Mouse (Mus musculus) midbrain, embryonic 15.5 days (tissue): ENCODE results near the gene Fgd5. TPM values are rescaled to one million over a fixed set of nuclear protein-coding genes. Genes with fewer than 3 reads are reported as not detected.

ENCODE experiments used
- ATAC-seq: fragments of 200-750 bp; cut with Nextera tagmentation; replicated peaks from 2 replicates; pipeline ENCODE4 v1.8.0; 2017; ENCODE audit warnings: moderate TSS enrichment
- H3K27ac ChIP-seq: fragments of 300-500 bp; sonication (generic); 2 replicates; pipeline ENCODE4 v1.5.1; 2015; ENCODE audit warnings: mild to moderate bottlenecking, inconsistent platforms
- H3K27me3 ChIP-seq: fragments of 300-500 bp; sonication (generic); replicated peaks from 2 replicates; pipeline ENCODE4 v1.6.1; 2015; ENCODE audit warnings: inconsistent platforms
- H3K36me3 ChIP-seq: fragments of 300-500 bp; sonication (generic); replicated peaks from 2 replicates; pipeline ENCODE4 v1.6.1; 2015; ENCODE audit warnings: inconsistent platforms
- H3K4me1 ChIP-seq: fragments of 300-500 bp; sonication (generic); 2 replicates; pipeline ENCODE4 v1.6.1; 2015; ENCODE audit warnings: inconsistent platforms
- H3K4me2 ChIP-seq: fragments of 300-500 bp; sonication (generic); 2 replicates; pipeline ENCODE4 v1.6.1; 2015; ENCODE audit warnings: inconsistent platforms, mild to moderate bottlenecking, moderate library complexity
- H3K4me3 ChIP-seq: fragments of 300-500 bp; sonication (generic); 2 replicates; pipeline ENCODE4 v1.5.1; 2015; ENCODE audit warnings: mild to moderate bottlenecking, inconsistent platforms
- H3K9ac ChIP-seq: fragments of 300-500 bp; sonication (generic); 2 replicates; pipeline ENCODE4 v1.6.1; 2015; ENCODE audit warnings: mild to moderate bottlenecking, inconsistent platforms
- H3K9me3 ChIP-seq: fragments of 300-500 bp; sonication (generic); 2 replicates; pipeline ENCODE4 v1.6.1; 2016; ENCODE audit warnings: inconsistent platforms
- WGBS: fragments of 180-500 bp; shearing (Covaris S2); methylation state at CpG from one replicate; pipeline ENCODE4 v1.1.7; 2015; ENCODE audit warnings: mixed read lengths; 5-methylcytosine and 5-hydroxymethylcytosine counted together
- polyA plus RNA-seq: library from polyadenylated mRNA; unstranded; fragments of >200 nt; fragmentation: Nextera tagmentation; extraction: Ambion mirVana; gene quantifications from 2 replicates; pipeline ENCODE4 v1.2.1, GENCODE M21; 2015

Fgd5 gene
- polyA plus RNA-seq, 1 experiment from 2014 or later, result 10.4 TPM

GRCm38 (mm10) chr6:92013035-92013434 lies 34.4 kb downstream of the Fgd5 start:
- no peaks in the 10 kb centered on the region for H3K9me3 ChIP-seq
- no peak overlapping the region for H3K4me3 ChIP-seq
- no peak for ATAC-seq
- H3K36me3 ChIP-seq, result no peaks in the 10 kb centered on the region
- H3K27ac ChIP-seq, result no peak overlapping the region
- no peak overlapping the region for H3K9ac ChIP-seq
- H3K4me1 ChIP-seq, result no peaks in the 10 kb centered on the region
- no peaks in the 10 kb centered on the region for H3K27me3 ChIP-seq
- 94% methylated on average over 6 of the region's 6 CpGs for WGBS
- no peak overlapping the region for H3K4me2 ChIP-seq

- 82% methylated on average over 3 of the region's 3 CpGs for WGBS
- H3K27ac ChIP-seq, result no peak overlapping the region
- no peak for ATAC-seq
- no peak overlapping the region for H3K9ac ChIP-seq
- no peak overlapping the region for H3K4me2 ChIP-seq
- H3K9me3 ChIP-seq, result no peaks in the 10 kb centered on the region
- H3K4me3 ChIP-seq, result no peak overlapping the region
- H3K27me3 ChIP-seq, result no peaks in the 10 kb centered on the region
- H3K36me3 ChIP-seq, result no peaks in the 10 kb centered on the region
- no peaks in the 10 kb centered on the region for H3K4me1 ChIP-seq
These were observed 34.9 kb downstream of the Fgd5 start for GRCm38 (mm10) chr6:92013620-92014019.

DNA sequence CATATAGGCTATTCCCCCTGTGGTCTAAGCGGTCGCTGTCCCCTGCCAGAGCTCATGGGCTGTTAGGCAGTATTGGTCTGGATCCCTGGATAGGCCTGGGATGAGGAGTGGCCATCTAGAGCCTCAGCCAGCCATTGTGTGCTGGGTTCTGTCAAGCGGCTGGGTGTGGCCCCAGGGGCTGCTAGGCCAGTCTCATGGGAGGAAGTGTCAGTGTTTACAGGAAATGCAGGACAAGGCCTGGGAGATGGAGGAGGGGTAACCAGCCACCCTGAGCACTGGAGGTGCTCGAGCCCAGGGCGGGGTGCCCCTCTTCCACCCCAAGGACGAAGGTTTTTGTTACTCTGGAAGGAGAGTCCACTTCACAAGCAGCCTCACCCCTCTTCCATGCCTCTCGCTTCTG lies 36.3 kb downstream of the Fgd5 start:
- Histone ChIP-seq H3K4me3 (no peak overlapping the region), H3K27ac (no peak overlapping the region), H3K4me2 (no peak overlapping the region), H3K9ac (no peak overlapping the region), H3K9me3 (no peaks in the 10 kb centered on the region), H3K4me1 (no peaks in the 10 kb centered on the region), H3K27me3 (no peaks in the 10 kb centered on the region), H3K36me3 (no peaks in the 10 kb centered on the region)
- 78% methylated on average over 7 of the region's 7 CpGs for WGBS
- no peak for ATAC-seq

DNA sequence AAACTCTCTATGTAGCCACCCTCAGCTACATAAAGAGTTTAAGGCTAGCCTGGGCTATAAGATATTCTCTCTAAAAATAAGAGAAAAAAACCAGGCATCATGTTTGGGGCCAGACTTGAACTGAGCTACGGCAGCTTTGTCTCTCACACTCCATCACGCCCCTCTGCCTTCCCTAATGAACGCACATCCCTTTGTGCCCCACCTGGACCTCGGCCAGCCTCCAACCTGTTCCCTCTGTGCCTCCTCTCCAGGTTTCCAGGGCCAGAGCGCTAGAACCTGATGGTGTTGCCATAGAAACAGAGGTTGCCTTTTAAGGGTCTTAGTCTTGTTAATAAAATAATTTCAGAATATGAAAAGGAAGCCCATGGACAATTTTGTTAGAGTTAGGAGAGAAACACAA lies 37.2 kb downstream of the Fgd5 start:
- no peak overlapping the region for H3K4me2 ChIP-seq
- no peaks in the 10 kb centered on the region for H3K36me3 ChIP-seq
- no peaks in the 10 kb centered on the region for H3K9me3 ChIP-seq
- no peak for ATAC-seq
- 53% methylated on average over 5 of the region's 5 CpGs for WGBS
- no peaks in the 10 kb centered on the region for H3K27me3 ChIP-seq
- no peak overlapping the region for H3K27ac ChIP-seq
- H3K4me3 ChIP-seq, result no peak overlapping the region
- H3K4me1 ChIP-seq, result no peaks in the 10 kb centered on the region
- no peak overlapping the region for H3K9ac ChIP-seq

DNA sequence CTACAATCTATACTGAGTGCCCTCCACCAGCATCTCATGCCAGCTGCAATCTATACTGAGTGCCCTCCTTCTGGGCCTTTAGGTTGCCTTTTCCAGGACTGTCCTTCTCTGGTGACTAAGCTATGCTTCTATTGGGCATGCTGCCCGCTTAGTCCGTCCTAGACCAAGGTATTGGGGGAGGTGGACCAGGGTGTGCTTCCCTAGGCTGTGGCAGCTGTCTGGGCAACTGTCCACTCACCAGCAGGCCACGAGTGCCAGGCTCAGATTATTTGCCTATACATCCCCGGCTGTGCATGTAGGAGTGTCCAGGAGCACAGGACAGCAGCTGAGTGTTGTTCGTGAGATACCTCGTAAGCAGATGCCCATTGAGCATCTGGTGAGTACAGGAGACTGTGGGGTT lies 38.1 kb downstream of the Fgd5 start:
- H3K9ac ChIP-seq, result no peak overlapping the region
- no peaks in the 10 kb centered on the region for H3K4me1 ChIP-seq
- 75% methylated on average over 6 of the region's 6 CpGs for WGBS
- ATAC-seq, result no peak
- no peak overlapping the region for H3K4me2 ChIP-seq
- no peaks in the 10 kb centered on the region for H3K36me3 ChIP-seq
- H3K27ac ChIP-seq, result no peak overlapping the region
- no peaks in the 10 kb centered on the region for H3K9me3 ChIP-seq
- no peak overlapping the region for H3K4me3 ChIP-seq
- H3K27me3 ChIP-seq, result no peaks in the 10 kb centered on the region

GRCm38 (mm10) chr6:92018421-92018820 lies 39.7 kb downstream of the Fgd5 start:
- Histone ChIP-seq H3K4me1 (no peaks in the 10 kb centered on the region), H3K36me3 (no peaks in the 10 kb centered on the region), H3K27me3 (no peaks in the 10 kb centered on the region), H3K27ac (no peak overlapping the region), H3K4me2 (no peak overlapping the region), H3K9me3 (no peaks in the 10 kb centered on the region), H3K9ac (no peak overlapping the region), H3K4me3 (no peak overlapping the region)
- ATAC-seq, result no peak
- 76% methylated on average over 6 of the region's 6 CpGs for WGBS

- no peak overlapping the region for H3K27ac ChIP-seq
- H3K4me3 ChIP-seq, result no peak overlapping the region
- no peaks in the 10 kb centered on the region for H3K4me1 ChIP-seq
- no peaks in the 10 kb centered on the region for H3K36me3 ChIP-seq
- ATAC-seq, result no peak
- no peaks in the 10 kb centered on the region for H3K9me3 ChIP-seq
- WGBS, result 90% methylated on average over 9 of the region's 9 CpGs
- H3K27me3 ChIP-seq, result no peaks in the 10 kb centered on the region
- no peak overlapping the region for H3K9ac ChIP-seq
- H3K4me2 ChIP-seq, result no peak overlapping the region
These were observed 42.4 kb downstream of the Fgd5 start for GRCm38 (mm10) chr6:92021061-92021460.

GRCm38 (mm10) chr6:92021506-92021905 lies 42.8 kb downstream of the Fgd5 start:
- ATAC-seq, result no peak
- Histone ChIP-seq H3K9me3 (no peaks in the 10 kb centered on the region), H3K4me2 (no peak overlapping the region), H3K4me3 (no peak overlapping the region), H3K27me3 (no peaks in the 10 kb centered on the region), H3K9ac (no peak overlapping the region), H3K27ac (no peak overlapping the region), H3K4me1 (no peaks in the 10 kb centered on the region), H3K36me3 (no peaks in the 10 kb centered on the region)
- 91% methylated on average over 6 of the region's 6 CpGs for WGBS

DNA sequence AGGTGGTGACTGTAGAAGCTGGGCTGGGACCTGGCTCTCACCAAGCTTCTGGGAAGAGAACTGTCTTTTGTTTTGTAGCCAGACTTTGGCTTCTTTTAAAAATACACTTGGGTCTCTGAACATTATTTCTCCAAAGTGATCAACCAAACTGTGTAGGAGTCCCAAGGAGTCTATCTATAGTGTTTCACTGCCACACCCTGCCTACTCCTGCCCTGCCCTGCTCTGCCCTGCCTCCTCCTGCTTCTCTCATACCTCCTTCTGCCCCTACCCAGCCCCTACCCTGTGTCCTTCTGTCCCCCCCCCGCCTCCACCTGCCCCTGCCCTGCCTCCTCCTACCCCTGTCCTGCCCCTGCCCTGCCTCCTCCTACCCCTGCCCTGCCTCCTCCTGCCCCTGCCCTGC lies 46.6 kb downstream of the Fgd5 start:
- Histone ChIP-seq H3K9me3 (no peaks in the 10 kb centered on the region), H3K9ac (no peak overlapping the region), H3K36me3 (no peaks in the 10 kb centered on the region), H3K27me3 (no peaks in the 10 kb centered on the region), H3K4me2 (no peak overlapping the region), H3K4me3 (no peak overlapping the region), H3K4me1 (no peaks in the 10 kb centered on the region), H3K27ac (no peak overlapping the region)
- no peak for ATAC-seq
- WGBS, result 100% methylated on average over 1 of the region's 1 CpGs

GRCm38 (mm10) chr6:92027379-92027778 lies 48.7 kb downstream of the Fgd5 start:
- H3K27ac ChIP-seq, result no peak overlapping the region
- H3K4me3 ChIP-seq, result no peak overlapping the region
- no peak for ATAC-seq
- H3K36me3 ChIP-seq, result no peaks in the 10 kb centered on the region
- H3K27me3 ChIP-seq, result no peaks in the 10 kb centered on the region
- WGBS, result 77% methylated on average over 4 of the region's 4 CpGs
- H3K4me2 ChIP-seq, result no peak overlapping the region
- no peaks in the 10 kb centered on the region for H3K4me1 ChIP-seq
- no peak overlapping the region for H3K9ac ChIP-seq
- H3K9me3 ChIP-seq, result no peaks in the 10 kb centered on the region

GRCm38 (mm10) chr6:92030646-92031045 lies 52.0 kb downstream of the Fgd5 start:
- WGBS, result 81% methylated on average over 8 of the region's 8 CpGs
- no peaks in the 10 kb centered on the region for H3K36me3 ChIP-seq
- no peaks in the 10 kb centered on the region for H3K27me3 ChIP-seq
- H3K4me3 ChIP-seq, result no peak overlapping the region
- no peak for ATAC-seq
- no peak overlapping the region for H3K4me2 ChIP-seq
- H3K4me1 ChIP-seq, result no peaks in the 10 kb centered on the region
- H3K9me3 ChIP-seq, result no peaks in the 10 kb centered on the region
- H3K9ac ChIP-seq, result no peak overlapping the region
- no peak overlapping the region for H3K27ac ChIP-seq

DNA sequence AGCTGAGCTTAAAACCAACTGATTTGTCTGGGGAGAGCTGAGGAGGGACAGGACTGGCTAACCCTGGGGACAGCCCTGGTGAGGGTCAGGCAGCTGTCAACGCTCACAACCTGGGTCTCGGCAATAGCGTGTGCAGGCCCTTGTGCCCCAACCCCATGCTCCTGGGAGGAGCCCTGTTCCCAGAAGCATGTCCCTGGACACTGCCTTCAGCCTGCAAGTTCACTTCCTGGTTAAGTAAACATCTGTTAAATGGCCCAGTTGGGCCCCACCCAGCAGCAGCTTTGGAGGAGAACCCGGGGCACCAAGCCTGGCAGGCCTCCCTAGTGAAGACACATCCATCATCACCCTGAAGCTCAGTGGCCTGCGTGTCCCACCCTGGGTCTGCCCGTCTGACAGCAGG lies 56.0 kb downstream of the Fgd5 start:
- no peaks in the 10 kb centered on the region for H3K9me3 ChIP-seq
- no peaks in the 10 kb centered on the region for H3K4me1 ChIP-seq
- no peaks in the 10 kb centered on the region for H3K36me3 ChIP-seq
- no peaks in the 10 kb centered on the region for H3K27me3 ChIP-seq
- no peak overlapping the region for H3K27ac ChIP-seq
- no peak overlapping the region for H3K4me3 ChIP-seq
- no peak for ATAC-seq
- H3K4me2 ChIP-seq, result no peak overlapping the region
- H3K9ac ChIP-seq, result no peak overlapping the region
- WGBS, result 90% methylated on average over 6 of the region's 6 CpGs

GRCm38 (mm10) chr6:92036372-92036771 lies 57.7 kb downstream of the Fgd5 start:
- no peak overlapping the region for H3K27ac ChIP-seq
- 48% methylated on average over 5 of the region's 5 CpGs for WGBS
- no peaks in the 10 kb centered on the region for H3K4me1 ChIP-seq
- no peak overlapping the region for H3K4me2 ChIP-seq
- ATAC-seq, result no peak
- no peak overlapping the region for H3K4me3 ChIP-seq
- no peaks in the 10 kb centered on the region for H3K36me3 ChIP-seq
- no peaks in the 10 kb centered on the region for H3K9me3 ChIP-seq
- H3K27me3 ChIP-seq, result no peaks in the 10 kb centered on the region
- H3K9ac ChIP-seq, result no peak overlapping the region

DNA sequence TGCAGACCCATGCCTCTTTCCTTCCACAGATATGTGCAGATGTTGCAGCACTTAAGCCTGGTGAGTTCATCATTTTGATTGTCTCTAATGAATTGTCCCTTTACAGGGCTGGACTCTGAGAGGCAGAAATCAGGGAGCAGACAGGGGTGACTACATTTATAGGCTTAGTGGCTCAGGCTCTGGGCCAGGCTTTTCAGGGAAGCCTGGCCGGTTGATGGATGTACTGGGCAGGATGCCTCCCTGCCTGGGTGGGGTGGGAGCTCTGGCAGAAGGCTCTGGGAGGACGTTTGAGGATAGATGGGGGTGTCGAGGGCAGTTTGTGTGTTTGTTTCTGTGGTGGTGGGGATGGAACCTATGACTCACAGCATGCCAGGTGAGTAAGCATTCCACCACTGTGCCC lies 59.5 kb downstream of the Fgd5 start:
- 74% methylated on average over 3 of the region's 3 CpGs for WGBS
- no peaks in the 10 kb centered on the region for H3K27me3 ChIP-seq
- H3K4me2 ChIP-seq, result no peak overlapping the region
- no peaks in the 10 kb centered on the region for H3K9me3 ChIP-seq
- H3K4me1 ChIP-seq, result no peaks in the 10 kb centered on the region
- no peaks in the 10 kb centered on the region for H3K36me3 ChIP-seq
- no peak overlapping the region for H3K9ac ChIP-seq
- no peak overlapping the region for H3K4me3 ChIP-seq
- no peak for ATAC-seq
- no peak overlapping the region for H3K27ac ChIP-seq
